Mouse (Mus musculus) forebrain, embryonic 10.5 days (tissue): Measurements from ENCODE around the gene 4933424G06Rik. TPM values are rescaled to one million over a fixed set of nuclear protein-coding genes. Genes with fewer than 3 reads are reported as not detected.

Source experiments
- DNase-seq: peaks from one replicate; pipeline ENCODE4 v3.0.0-alpha.2; 2017; ENCODE audit warnings: low spot score; ENCODE audit errors: extremely low spot score
- H3K27ac ChIP-seq: fragments of 300-500 bp; sonication (generic); 2 replicates; pipeline ENCODE4 v1.5.1; 2016; ENCODE audit warnings: mild to moderate bottlenecking
- H3K27me3 ChIP-seq: fragments of 300-500 bp; sonication (generic); 2 replicates; pipeline ENCODE4 v1.6.1; 2016; ENCODE audit warnings: mild to moderate bottlenecking; ENCODE audit not compliant: poor library complexity, severe bottlenecking
- H3K36me3 ChIP-seq: fragments of 300-500 bp; sonication (generic); replicated peaks from 2 replicates; pipeline ENCODE4 v1.6.1; 2016; ENCODE audit warnings: mild to moderate bottlenecking, moderate library complexity
- H3K4me1 ChIP-seq: fragments of 300-500 bp; sonication (generic); 2 replicates; pipeline ENCODE4 v1.6.1; 2016
- H3K4me3 ChIP-seq: fragments of 300-500 bp; sonication (generic); 2 replicates; pipeline ENCODE4 v1.5.1; 2016; ENCODE audit warnings: mild to moderate bottlenecking, moderate library complexity
- H3K9me3 ChIP-seq: fragments of 300-500 bp; sonication (generic); 2 replicates; pipeline ENCODE4 v1.6.1; 2016; ENCODE audit warnings: mild to moderate bottlenecking, moderate library complexity
- WGBS: fragments of 180-500 bp; shearing (Covaris S2); methylation state at CpG from one replicate; pipeline ENCODE4 v1.1.7; 2016; 5-methylcytosine and 5-hydroxymethylcytosine counted together
- polyA plus RNA-seq: library from polyadenylated mRNA; unstranded; fragments of >200 nt; fragmentation: Nextera tagmentation; extraction: Ambion mirVana; gene quantifications from 2 replicates; pipeline ENCODE4 v1.2.1, GENCODE M21; 2016

Gene 4933424G06Rik
- polyA plus RNA-seq, 1 experiment from 2014 or later = not detected

DNA sequence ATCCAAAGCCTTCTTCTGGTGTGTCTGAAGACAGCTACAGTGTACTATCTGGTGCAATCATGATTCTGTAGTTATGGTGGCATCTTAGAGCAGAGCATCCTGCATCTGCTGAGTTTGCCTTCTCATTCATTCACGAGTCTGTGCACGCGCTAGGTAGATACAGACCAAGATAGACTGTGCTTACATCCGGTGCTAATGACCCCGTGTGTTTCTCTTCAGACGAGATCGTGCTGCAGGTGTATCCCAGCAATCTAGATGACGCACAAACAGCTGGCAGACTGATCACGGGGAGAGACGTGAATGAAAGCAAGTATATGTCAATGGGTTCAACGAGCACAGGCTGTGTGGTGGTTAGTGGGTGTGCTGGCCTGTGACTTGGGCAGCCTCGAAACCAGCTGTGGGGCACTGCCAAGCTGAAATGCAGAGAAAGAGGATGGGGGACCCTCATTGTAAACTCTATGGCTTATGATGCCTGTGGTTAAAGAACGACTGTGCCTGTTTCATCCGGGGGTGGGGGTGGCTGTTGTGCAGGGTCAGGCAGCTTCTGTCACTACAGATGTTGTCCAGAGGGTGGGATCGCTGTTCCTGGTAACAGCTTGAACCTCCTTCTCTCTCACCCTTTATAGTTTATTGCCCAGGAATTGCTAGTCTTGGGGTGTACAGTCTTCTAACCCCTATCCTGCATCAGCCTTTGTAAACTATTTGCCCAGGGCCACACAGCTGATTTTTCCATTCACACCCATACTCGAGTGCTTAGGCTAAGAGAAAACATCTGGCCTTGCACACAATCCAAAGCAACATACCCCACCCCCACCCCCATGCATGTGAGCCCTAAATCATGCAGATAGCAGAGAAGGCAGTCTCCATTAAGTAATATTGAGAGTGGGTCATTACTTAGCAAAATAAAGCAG lies 13.5 kb downstream of the 4933424G06Rik start:
- no peak for DNase-seq
- no peak overlapping the region for H3K4me3 ChIP-seq
- H3K36me3 ChIP-seq = no peaks in the 10 kb centered on the region
- no peaks in the 10 kb centered on the region for H3K27me3 ChIP-seq
- WGBS = 82% methylated on average over 16 of the region's 16 CpGs
- no peaks in the 10 kb centered on the region for H3K9me3 ChIP-seq
- no peak overlapping the region for H3K27ac ChIP-seq
- peaks cover 15% of the 10 kb centered on the region for H3K4me1 ChIP-seq

- H3K36me3 ChIP-seq = no peaks in the 10 kb centered on the region
- no peak overlapping the region for H3K4me3 ChIP-seq
- WGBS = 83% methylated on average over 4 of the region's 4 CpGs
- peaks cover 15% of the 10 kb centered on the region for H3K4me1 ChIP-seq
- no peak overlapping the region for H3K27ac ChIP-seq
- no peaks in the 10 kb centered on the region for H3K9me3 ChIP-seq
- no peak for DNase-seq
- no peaks in the 10 kb centered on the region for H3K27me3 ChIP-seq
Observed at GRCm38 (mm10) chr1:36724057-36724431, 14.1 kb downstream of the 4933424G06Rik start.

DNA sequence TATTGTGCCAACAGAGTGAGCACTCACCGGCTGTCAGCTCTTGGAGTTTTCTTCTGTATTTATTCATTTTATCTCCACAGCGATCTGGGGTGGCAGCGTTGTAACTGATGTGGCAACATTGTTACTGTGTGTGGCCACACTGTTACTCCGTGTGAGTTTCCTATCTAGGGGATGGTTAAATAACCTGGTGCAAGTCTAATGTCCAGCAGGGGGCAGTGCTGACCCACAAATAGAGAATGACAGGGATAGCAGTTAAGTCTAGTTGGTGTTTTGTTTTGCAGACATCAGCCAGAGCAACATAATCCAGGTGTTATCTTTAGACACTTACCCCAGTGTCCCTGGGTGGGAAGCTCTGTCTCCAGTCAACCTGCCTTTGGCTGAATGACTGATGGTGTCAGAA lies 27.4 kb downstream of the 4933424G06Rik start:
- Histone ChIP-seq H3K4me1 (no peaks in the 10 kb centered on the region), H3K27ac (no peak overlapping the region), H3K4me3 (no peak overlapping the region), H3K9me3 (no peaks in the 10 kb centered on the region), H3K27me3 (peaks cover 5% of the 10 kb centered on the region; the same call in 1 of the 2 replicates), H3K36me3 (no peaks in the 10 kb centered on the region)
- peak; percentile 77 for DNase-seq
- 11% methylated on average over 4 of the region's 4 CpGs for WGBS

DNA sequence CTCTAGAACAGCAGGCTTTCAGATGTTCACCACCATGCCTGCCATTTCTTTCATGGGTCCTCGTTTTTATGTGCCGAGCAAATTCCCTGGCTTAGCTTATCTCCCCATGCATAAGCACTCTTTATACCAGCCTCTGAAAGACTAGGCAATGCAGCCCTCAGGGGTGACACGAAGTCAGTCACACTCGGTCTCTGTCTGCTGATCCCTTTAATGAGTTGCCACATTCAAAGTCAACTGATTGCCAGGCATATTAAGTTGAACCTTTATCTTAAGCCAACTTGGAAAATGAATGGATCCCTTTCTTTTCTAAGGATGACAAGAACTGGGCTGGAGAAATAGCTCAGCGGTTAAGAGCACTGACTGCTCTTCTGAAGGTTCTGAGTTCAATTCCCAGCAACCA lies 29.3 kb downstream of the 4933424G06Rik start:
- H3K27me3 ChIP-seq = peaks cover 8% of the 10 kb centered on the region
- peaks cover 2% of the 10 kb centered on the region for H3K4me1 ChIP-seq
- H3K9me3 ChIP-seq = no peaks in the 10 kb centered on the region
- no peak overlapping the region for H3K27ac ChIP-seq
- no peak overlapping the region for H3K4me3 ChIP-seq
- WGBS = 76% methylated on average over 5 of the region's 5 CpGs
- no peak for DNase-seq
- H3K36me3 ChIP-seq = no peaks in the 10 kb centered on the region

- 82% methylated on average over 9 of the region's 9 CpGs for WGBS
- Histone ChIP-seq H3K27ac (no peak overlapping the region), H3K9me3 (no peaks in the 10 kb centered on the region), H3K4me3 (no peak overlapping the region), H3K36me3 (no peaks in the 10 kb centered on the region), H3K4me1 (peaks cover 28% of the 10 kb centered on the region), H3K27me3 (peaks cover 10% of the 10 kb centered on the region)
- no peak for DNase-seq
Observed at GRCm38 (mm10) chr1:36743046-36743445, 33.1 kb downstream of the 4933424G06Rik start.

- H3K27me3 ChIP-seq = peaks cover 10% of the 10 kb centered on the region
- DNase-seq = peak; percentile 70
- peak overlapping the region; percentile 39 for H3K4me3 ChIP-seq
- H3K27ac ChIP-seq = no peak overlapping the region
- no peaks in the 10 kb centered on the region for H3K36me3 ChIP-seq
- peaks cover 28% of the 10 kb centered on the region for H3K4me1 ChIP-seq
- H3K9me3 ChIP-seq = no peaks in the 10 kb centered on the region
- WGBS = 40% methylated on average over 17 of the region's 17 CpGs
Observed at GRCm38 (mm10) chr1:36744268-36744944, 34.5 kb downstream of the 4933424G06Rik start.

DNA sequence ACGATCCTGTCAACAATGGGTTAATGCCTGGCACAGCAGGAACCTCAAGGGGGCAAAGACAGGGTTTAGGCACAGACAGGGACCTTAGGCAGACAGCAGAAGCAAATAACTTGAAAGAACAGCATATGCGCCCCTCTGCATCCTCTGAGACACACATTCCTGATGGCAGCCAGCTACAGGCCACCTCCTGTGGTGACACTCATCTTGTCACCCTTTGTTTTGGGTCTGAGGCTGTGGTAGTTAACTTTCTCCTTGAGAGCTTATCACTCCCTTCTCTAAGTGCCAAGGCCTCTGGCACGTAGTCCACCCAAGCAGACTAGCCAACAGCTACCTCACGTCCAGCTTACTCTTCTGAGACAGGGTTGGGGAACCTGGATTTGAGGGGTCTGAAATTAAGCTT lies 35.7 kb downstream of the 4933424G06Rik start:
- no peak for DNase-seq
- peaks cover 10% of the 10 kb centered on the region for H3K27me3 ChIP-seq
- no peak overlapping the region for H3K4me3 ChIP-seq
- H3K36me3 ChIP-seq = no peaks in the 10 kb centered on the region
- 36% methylated on average over 4 of the region's 4 CpGs for WGBS
- no peaks in the 10 kb centered on the region for H3K9me3 ChIP-seq
- H3K4me1 ChIP-seq = peaks cover 28% of the 10 kb centered on the region
- H3K27ac ChIP-seq = no peak overlapping the region

GRCm38 (mm10) chr1:36746452-36746851 lies 36.5 kb downstream of the 4933424G06Rik start:
- peaks cover 28% of the 10 kb centered on the region for H3K4me1 ChIP-seq
- peaks cover 5% of the 10 kb centered on the region for H3K27me3 ChIP-seq
- no peak overlapping the region for H3K27ac ChIP-seq
- 41% methylated on average over 15 of the region's 15 CpGs for WGBS
- H3K36me3 ChIP-seq = no peaks in the 10 kb centered on the region
- peak; percentile 36 for DNase-seq
- no peaks in the 10 kb centered on the region for H3K9me3 ChIP-seq
- no peak overlapping the region for H3K4me3 ChIP-seq

DNA sequence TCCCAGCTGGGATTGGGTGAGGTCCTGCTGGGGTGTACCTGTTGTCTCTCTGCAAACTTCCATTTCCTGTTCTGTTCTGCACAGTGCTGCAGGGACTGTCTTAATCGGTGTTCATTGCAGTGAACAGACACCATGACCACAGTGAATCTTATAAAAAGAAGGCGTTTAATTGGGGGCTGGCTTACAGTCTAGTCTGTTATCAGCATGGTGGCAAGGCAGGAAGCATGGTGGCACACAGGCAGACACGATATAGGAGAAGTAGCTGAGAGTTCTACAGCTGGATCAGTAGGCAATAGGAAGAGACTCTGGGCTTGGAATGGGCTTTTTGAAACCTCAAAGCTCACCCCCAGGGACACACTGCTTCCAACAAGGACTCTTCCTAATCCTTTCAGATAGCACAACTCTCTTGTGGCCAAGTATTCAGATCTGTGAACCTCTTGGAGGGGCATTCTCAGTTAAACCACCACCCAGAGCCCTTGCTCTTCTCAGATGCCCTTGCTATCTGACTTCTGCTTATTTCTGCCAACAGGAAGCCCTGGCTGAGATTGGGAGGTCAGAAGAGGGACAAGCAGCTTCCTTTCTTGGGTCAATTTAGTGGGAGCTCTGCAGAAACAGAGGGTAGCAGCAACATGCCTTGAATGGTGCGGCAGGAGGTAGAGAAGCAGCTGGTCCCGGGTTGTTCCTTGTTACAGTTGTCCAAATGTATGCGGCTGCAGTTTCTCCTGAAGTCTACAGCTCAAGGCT lies 44.2 kb downstream of the 4933424G06Rik start:
- Histone ChIP-seq H3K4me3 (no peak overlapping the region), H3K4me1 (no peaks in the 10 kb centered on the region), H3K27ac (no peak overlapping the region), H3K36me3 (no peaks in the 10 kb centered on the region), H3K9me3 (no peaks in the 10 kb centered on the region), H3K27me3 (no peaks in the 10 kb centered on the region)
- WGBS = 82% methylated on average over 6 of the region's 6 CpGs
- no peak for DNase-seq

GRCm38 (mm10) chr1:36758553-36758952 lies 48.6 kb downstream of the 4933424G06Rik start:
- WGBS = 88% methylated on average over 9 of the region's 9 CpGs
- Histone ChIP-seq H3K4me3 (no peak overlapping the region), H3K9me3 (no peaks in the 10 kb centered on the region), H3K27ac (no peak overlapping the region), H3K4me1 (no peaks in the 10 kb centered on the region), H3K27me3 (no peaks in the 10 kb centered on the region), H3K36me3 (no peaks in the 10 kb centered on the region)
- DNase-seq = no peak

DNA sequence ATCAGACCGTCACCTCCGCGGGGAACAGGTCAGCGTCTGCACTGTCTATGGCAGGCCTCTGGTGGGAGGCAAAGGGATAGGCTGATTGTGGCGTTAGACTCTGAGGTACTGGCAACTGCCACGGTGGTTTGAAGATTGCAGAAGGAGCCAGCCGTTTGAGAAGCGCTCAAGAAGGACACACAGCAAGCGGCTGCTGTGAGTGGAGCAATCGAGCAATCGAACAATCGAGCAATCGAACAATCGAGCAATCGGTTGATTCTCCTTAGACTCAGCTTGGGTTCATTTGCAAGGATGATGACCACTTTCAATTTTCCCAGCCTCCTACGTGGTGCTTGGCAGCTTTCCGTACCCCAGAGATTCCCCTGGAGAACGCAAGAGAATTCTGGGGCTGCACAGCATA lies 49.1 kb downstream of the 4933424G06Rik start:
- Histone ChIP-seq H3K27ac (no peak overlapping the region), H3K27me3 (no peaks in the 10 kb centered on the region), H3K36me3 (no peaks in the 10 kb centered on the region), H3K4me3 (no peak overlapping the region), H3K9me3 (no peaks in the 10 kb centered on the region), H3K4me1 (no peaks in the 10 kb centered on the region)
- 89% methylated on average over 18 of the region's 18 CpGs for WGBS
- no peak for DNase-seq

- no peak overlapping the region for H3K4me3 ChIP-seq
- no peaks in the 10 kb centered on the region for H3K9me3 ChIP-seq
- H3K36me3 ChIP-seq = no peaks in the 10 kb centered on the region
- no peaks in the 10 kb centered on the region for H3K4me1 ChIP-seq
- H3K27ac ChIP-seq = no peak overlapping the region
- no peak for DNase-seq
- 86% methylated on average over 9 of the region's 9 CpGs for WGBS
- H3K27me3 ChIP-seq = no peaks in the 10 kb centered on the region
Observed at GRCm38 (mm10) chr1:36760401-36760800, 50.5 kb downstream of the 4933424G06Rik start.
